Mouse (Mus musculus) neural tube, embryonic 11.5 days (tissue): ENCODE measurements around the gene Ubash3b. TPM values are rescaled to one million over a fixed set of nuclear protein-coding genes. Genes with fewer than 3 reads are reported as not detected.

Experiments
- ATAC-seq: fragments of 200-750 bp; cut with Nextera tagmentation; 2 replicates; pipeline ENCODE4 v1.8.0; 2017; ENCODE audit warnings: moderate number of reproducible peaks, mild to moderate bottlenecking, moderate TSS enrichment, moderate library complexity; ENCODE audit not compliant: insufficient read depth, low FRiP score, low TSS enrichment
- DNase-seq: peaks from one replicate; pipeline ENCODE4 v3.0.0-alpha.2; 2015; ENCODE audit warnings: low spot score
- H3K27ac ChIP-seq: fragments of 300-500 bp; sonication (generic); 2 replicates; pipeline ENCODE4 v1.5.1; 2014; ENCODE audit warnings: low read depth, mild to moderate bottlenecking, low read length
- H3K27me3 ChIP-seq: fragments of 300-500 bp; sonication (generic); 2 replicates; pipeline ENCODE4 v1.6.1; 2014; ENCODE audit warnings: mild to moderate bottlenecking, low read length, mixed read lengths; ENCODE audit not compliant: control insufficient read depth, insufficient read depth
- H3K36me3 ChIP-seq: fragments of 300-500 bp; sonication (generic); 2 replicates; pipeline ENCODE4 v1.6.1; 2014; ENCODE audit warnings: mild to moderate bottlenecking, low read length, moderate library complexity, mixed read lengths; ENCODE audit not compliant: control insufficient read depth, insufficient read depth
- H3K4me1 ChIP-seq: fragments of 300-500 bp; sonication (generic); 2 replicates; pipeline ENCODE4 v1.6.1; 2014; ENCODE audit warnings: low read length, mixed read lengths; ENCODE audit not compliant: control insufficient read depth, insufficient read depth
- H3K4me2 ChIP-seq: fragments of 300-500 bp; sonication (generic); 2 replicates; pipeline ENCODE4 v1.6.1; 2014; ENCODE audit warnings: low read depth, mild to moderate bottlenecking, moderate library complexity
- H3K4me3 ChIP-seq: fragments of 300-500 bp; sonication (generic); 2 replicates; pipeline ENCODE4 v1.5.1; 2014; ENCODE audit warnings: low read depth, low read length
- H3K9ac ChIP-seq: fragments of 300-500 bp; sonication (generic); 2 replicates; pipeline ENCODE4 v1.6.1; 2014; ENCODE audit warnings: mild to moderate bottlenecking, low read length
- H3K9me3 ChIP-seq: fragments of 300-500 bp; sonication (generic); 2 replicates; pipeline ENCODE4 v1.6.1; 2016; ENCODE audit warnings: low read length; ENCODE audit not compliant: control insufficient read depth
- WGBS: fragments of 180-500 bp; shearing (Covaris S2); extraction: QIAGEN DNeasy Blood & Tissue Kit; methylation state at CpG from one replicate; pipeline ENCODE4 v1.1.7; 2014; 5-methylcytosine and 5-hydroxymethylcytosine counted together
- polyA plus RNA-seq: library from polyadenylated mRNA; unstranded; fragments of >200 nt; fragmentation: Nextera tagmentation; extraction: Ambion mirVana; gene quantifications from 2 replicates; pipeline ENCODE4 v1.2.1, GENCODE M21; 2014

Ubash3b gene
- polyA plus RNA-seq, 1 experiment from 2014 or later, result 14.4 TPM

DNA sequence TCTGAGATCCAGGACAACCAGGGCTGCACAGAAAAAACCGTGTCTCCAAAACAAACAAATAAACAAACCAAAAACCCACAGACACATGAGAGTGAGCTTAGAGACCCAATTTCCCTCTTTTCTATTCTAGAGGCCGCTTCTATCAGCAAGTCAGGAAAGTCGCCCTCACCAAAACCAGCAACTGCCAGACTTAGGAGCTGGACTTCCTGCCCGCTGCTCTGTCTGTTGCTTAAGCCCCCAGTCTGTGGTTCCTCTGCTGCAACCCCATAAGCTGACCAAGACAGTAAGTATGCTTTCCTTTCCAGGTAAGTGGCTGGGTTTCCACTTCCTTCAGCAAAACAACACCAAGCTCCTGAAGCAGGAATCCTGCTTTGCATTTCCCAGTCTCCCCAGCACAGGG, 26.6 kb downstream of the Ubash3b start:
- Histone ChIP-seq H3K4me3 (no peak overlapping the region), H3K27ac (no peak overlapping the region), H3K9ac (no peak overlapping the region), H3K27me3 (no peaks in the 10 kb centered on the region), H3K9me3 (no peaks in the 10 kb centered on the region), H3K4me2 (no peak overlapping the region), H3K36me3 (no peaks in the 10 kb centered on the region), H3K4me1 (no peaks in the 10 kb centered on the region)
- DNase-seq (no peak), ATAC-seq (no peak)
- 80% methylated on average over 4 of the region's 4 CpGs for WGBS

DNA sequence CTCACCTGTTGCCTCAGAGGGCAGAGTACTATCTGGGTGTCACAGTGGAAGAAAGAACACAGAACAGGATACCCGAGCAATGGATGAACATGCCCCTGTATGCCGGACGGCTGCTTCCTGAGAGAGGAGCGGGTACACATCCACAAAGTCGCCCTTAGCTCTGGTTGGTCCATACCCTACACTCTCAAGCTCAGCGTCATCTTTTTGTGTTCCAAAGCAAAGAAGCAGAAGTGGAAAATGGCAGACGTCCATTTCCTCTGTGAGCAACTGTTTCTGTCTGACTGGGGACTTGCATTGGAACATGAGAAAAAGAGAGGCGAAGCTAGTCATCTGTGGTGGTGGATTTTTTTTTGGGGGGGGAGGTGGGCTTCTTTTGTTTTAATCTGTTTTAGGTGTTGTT, 30.9 kb downstream of the Ubash3b start:
- no peak for ATAC-seq
- H3K9me3 ChIP-seq, result no peaks in the 10 kb centered on the region
- H3K36me3 ChIP-seq, result no peaks in the 10 kb centered on the region

DNA sequence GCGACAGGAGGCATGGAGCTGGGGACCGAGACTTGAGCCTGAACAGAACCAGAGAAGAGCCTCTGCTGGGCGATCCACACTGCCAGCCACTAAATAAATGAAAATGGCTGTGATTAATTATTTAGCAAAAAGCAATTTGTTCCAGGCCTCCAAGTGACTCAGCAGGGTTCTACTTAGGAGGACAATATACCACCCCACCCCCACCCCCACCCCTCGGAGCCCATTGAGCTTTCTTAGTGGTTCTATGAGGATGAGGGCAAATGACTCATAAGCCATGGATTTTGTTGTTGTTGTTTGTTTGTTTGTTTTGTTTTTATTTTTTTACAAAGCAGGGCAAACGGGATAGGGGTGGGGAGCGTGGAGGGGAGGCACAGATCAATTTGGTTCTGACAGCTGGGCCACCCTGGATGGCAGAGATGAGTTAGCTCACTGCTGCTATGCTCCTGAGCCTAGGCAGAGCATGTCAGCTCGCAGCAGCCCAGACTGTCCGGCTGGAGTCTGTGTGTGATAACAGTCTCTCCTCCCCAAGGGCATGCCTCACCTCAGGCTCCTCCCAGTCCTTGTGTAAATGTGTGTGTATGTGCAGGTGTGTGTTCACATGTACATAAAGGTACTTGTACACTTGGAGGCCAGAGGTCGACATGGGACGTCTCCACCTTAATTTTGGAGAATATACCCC, 31.6 kb downstream of the Ubash3b start:
- Histone ChIP-seq H3K27ac (no peak overlapping the region), H3K36me3 (no peaks in the 10 kb centered on the region), H3K4me1 (0 out of 2 replicates have a peak, but pooled peaks cover 2% of the 10 kb centered on the region), H3K9ac (no peak overlapping the region), H3K4me3 (no peak overlapping the region), H3K27me3 (no peaks in the 10 kb centered on the region), H3K4me2 (no peak overlapping the region), H3K9me3 (no peaks in the 10 kb centered on the region)
- WGBS, result 70% methylated on average over 10 of the region's 10 CpGs
- ATAC-seq (no peak), DNase-seq (no peak)

More for the DNA sequence above, 30.9 kb downstream of the Ubash3b start:
- 91% methylated on average over 8 of the region's 8 CpGs for WGBS
- Histone ChIP-seq H3K4me2 (no peak overlapping the region), H3K9ac (no peak overlapping the region), H3K27ac (no peak overlapping the region), H3K4me1 (0 out of 2 replicates have a peak, but pooled peaks cover 2% of the 10 kb centered on the region), H3K4me3 (no peak overlapping the region), H3K27me3 (no peaks in the 10 kb centered on the region)
- DNase-seq, result no peak

DNA sequence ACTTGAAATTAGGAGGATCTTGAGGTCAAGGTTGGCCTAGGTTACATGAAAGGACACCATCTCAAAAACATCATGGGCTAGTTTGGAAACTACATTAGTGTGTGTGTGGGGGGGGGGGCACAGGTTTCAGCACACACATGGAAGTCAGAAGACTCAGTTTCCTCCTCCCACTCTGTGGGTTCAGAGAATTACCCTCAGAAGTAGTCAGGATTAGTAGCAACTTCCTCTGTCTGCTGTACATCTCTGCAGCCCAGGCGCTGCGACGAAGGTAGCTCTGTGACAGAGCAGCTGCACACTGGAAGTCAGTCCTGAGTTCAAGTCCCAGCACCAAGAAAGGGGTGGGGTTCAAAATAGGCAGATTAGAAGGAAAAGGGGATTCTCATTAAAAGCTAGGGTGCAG, 32.2 kb downstream of the Ubash3b start:
- DNase-seq (no peak), ATAC-seq (no peak)
- H3K9me3 ChIP-seq, result no peaks in the 10 kb centered on the region
- WGBS, result 100% methylated on average over 3 of the region's 3 CpGs
- H3K27ac ChIP-seq, result no peak overlapping the region
- H3K4me2 ChIP-seq, result no peak overlapping the region
- no peaks in the 10 kb centered on the region for H3K36me3 ChIP-seq
- H3K4me1 ChIP-seq, result 0 out of 2 replicates have a peak, but pooled peaks cover 2% of the 10 kb centered on the region
- H3K9ac ChIP-seq, result no peak overlapping the region
- H3K4me3 ChIP-seq, result no peak overlapping the region
- no peaks in the 10 kb centered on the region for H3K27me3 ChIP-seq

DNA sequence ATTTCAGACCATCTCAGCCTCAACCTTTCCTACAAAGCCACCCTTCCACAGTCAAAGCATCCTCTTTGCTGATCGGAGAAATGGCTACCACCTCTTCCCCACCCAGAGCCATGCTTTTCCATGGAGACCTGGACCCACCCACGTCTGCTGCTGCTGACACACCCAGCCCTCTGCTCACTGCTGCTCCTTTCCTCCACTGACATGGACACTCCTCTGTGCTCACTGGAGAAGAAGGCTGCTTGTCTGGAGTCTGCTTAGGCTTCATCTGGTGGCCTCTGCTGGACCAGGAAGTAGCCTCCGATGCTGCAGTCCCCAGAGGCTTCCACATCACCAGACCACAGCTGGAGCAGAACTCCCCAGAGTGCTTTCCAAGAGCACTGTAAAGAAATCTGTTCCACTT, 34.8 kb downstream of the Ubash3b start:
- H3K9ac ChIP-seq, result no peak overlapping the region
- no peak overlapping the region for H3K4me2 ChIP-seq
- no peaks in the 10 kb centered on the region for H3K9me3 ChIP-seq
- no peak overlapping the region for H3K4me3 ChIP-seq
- H3K27me3 ChIP-seq, result no peaks in the 10 kb centered on the region
- 0 out of 2 replicates have a peak, but pooled peaks cover 2% of the 10 kb centered on the region for H3K4me1 ChIP-seq
- no peak for DNase-seq
- H3K27ac ChIP-seq, result no peak overlapping the region
- no peak for ATAC-seq
- H3K36me3 ChIP-seq, result no peaks in the 10 kb centered on the region
- 81% methylated on average over 3 of the region's 3 CpGs for WGBS

DNA sequence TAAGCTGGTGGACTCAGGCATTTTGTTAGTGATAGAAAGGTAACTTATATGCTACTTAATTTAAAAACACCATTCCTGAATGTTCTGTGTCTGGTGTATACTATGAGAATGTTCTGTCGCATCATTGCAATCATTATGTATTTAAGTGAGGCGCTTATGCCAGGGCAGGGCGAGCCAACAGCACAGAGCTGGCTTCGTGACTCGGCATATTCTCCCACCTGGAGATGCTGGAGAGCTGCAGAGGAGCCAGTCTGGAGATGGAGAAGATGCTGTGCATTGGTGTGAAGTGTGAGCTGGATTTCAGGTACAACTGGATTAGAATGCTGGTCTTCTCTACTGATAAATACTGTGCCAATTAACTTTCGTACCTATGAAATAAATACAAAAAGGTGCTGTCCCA, 37.2 kb downstream of the Ubash3b start:
- Histone ChIP-seq H3K4me2 (no peak overlapping the region), H3K9me3 (no peaks in the 10 kb centered on the region), H3K4me1 (no peaks in the 10 kb centered on the region), H3K36me3 (no peaks in the 10 kb centered on the region), H3K27me3 (no peaks in the 10 kb centered on the region), H3K4me3 (no peak overlapping the region), H3K27ac (no peak overlapping the region), H3K9ac (no peak overlapping the region)
- ATAC-seq (no peak), DNase-seq (no peak)
- WGBS, result 96% methylated on average over 6 of the region's 6 CpGs

DNA sequence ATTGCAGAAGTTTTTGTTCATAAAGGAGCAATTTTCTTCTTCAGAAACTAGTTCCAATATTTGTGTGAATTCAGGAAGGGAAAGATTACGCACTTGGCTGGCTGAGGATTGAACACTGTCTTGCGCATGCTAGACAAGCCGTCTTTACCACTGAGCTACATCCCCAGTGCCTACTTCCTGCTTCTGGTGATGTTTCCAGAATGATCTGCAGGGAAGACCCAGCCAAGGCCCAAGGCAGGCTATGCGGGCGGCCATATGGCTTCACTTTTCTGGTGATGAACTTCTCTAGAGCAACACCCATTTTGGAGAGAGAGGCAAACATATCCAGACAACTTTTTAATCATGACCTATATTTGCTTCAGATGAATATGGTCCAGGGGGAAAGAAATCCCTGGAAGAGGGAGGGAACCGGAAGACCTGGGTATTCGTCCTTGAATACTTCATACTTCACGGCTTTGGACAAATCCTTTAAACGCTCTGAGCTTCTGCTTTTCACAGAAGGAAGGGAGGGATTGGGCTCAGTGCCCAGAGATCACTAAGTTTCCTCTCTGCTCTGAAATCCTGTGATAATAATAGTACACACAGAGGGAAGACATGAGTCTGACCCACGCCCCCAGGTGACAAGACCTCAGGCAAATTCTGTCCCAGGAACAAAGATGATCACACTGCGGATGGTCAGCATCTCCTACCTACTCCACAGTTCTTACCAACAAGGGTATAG, 38.9 kb downstream of the Ubash3b start:
- no peak for DNase-seq
- Histone ChIP-seq H3K4me1 (no peaks in the 10 kb centered on the region; the same call in 1 of the 2 replicates), H3K4me2 (no peak overlapping the region), H3K27ac (no peak overlapping the region), H3K9ac (no peak overlapping the region), H3K4me3 (no peak overlapping the region), H3K27me3 (no peaks in the 10 kb centered on the region), H3K9me3 (no peaks in the 10 kb centered on the region), H3K36me3 (no peaks in the 10 kb centered on the region)
- WGBS, result 91% methylated on average over 11 of the region's 11 CpGs
- ATAC-seq, result no peak

DNA sequence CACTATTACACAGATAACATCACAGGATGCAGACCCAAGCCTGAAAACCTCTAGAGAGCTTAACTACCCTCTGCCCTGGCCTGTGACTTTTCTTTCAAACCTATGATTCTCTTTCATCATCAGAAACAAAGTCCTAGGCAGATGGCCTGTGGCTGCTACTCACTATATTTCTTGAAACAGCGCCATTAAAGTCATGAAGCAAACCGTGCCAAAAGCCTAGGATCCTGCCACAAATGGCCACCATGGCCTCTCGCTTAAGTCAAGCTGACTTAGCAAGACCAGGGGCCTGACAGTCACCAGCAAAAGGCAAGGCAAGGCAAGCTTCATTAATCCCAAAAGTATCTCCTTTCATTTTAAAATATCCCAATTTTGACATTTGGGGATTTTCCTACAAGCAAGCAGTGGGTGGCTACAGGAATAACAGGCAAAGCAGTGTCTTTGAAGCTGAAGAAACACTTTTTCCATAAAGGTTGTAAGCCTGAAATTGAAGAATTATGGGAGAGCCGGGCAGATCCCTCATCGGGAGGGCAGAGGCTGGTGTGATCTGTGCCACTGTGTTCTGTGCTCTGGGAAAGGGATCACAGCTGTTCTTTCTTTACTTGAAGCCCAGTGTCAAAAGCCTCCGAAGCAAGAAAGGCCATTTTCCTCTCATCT, 39.7 kb downstream of the Ubash3b start:
- Histone ChIP-seq H3K27ac (no peak overlapping the region), H3K4me2 (no peak overlapping the region)
- WGBS, result 81% methylated on average over 6 of the region's 6 CpGs

More for the DNA sequence above, 39.7 kb downstream of the Ubash3b start:
- Histone ChIP-seq H3K4me3 (no peak overlapping the region), H3K4me1 (no peaks in the 10 kb centered on the region; the same call in 1 of the 2 replicates), H3K36me3 (no peaks in the 10 kb centered on the region), H3K9ac (no peak overlapping the region), H3K9me3 (no peaks in the 10 kb centered on the region), H3K27me3 (no peaks in the 10 kb centered on the region)
- ATAC-seq (no peak), DNase-seq (no peak)
